Mouse (Mus musculus) bone marrow macrophage, adult 2 months (primary cell): ENCODE results near the gene Pcca.

ENCODE experiments used
- CTCF ChIP-seq: IDR thresholded peaks from 2 replicates; pipeline ENCODE4 v1.5.1; 2012; ENCODE audit warnings: low read depth, mild to moderate bottlenecking, low read length, moderate library complexity
- POLR2A ChIP-seq: IDR thresholded peaks from 2 replicates; pipeline ENCODE4 v1.6.1; 2012; ENCODE audit warnings: mild to moderate bottlenecking, low read depth, low read length, borderline replicate concordance

DNA sequence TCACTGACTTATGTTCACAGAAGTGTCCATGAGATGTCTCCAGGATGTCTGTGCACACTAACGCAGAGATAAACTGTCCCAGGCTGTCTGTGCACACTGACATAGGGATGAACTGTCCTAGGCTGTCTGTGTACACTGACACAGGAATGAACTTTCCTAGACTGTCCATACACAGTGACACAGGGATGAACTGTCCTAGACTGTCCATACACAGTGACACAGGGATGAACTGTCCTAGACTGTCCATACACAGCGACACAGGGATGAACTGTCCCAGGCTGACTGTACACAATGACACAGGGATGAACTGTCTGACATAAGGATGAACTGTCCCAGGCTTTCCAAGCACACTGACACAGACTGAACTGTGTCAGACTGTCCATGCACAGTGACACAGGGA lies 291.3 kb downstream of the Pcca start:
- TF ChIP-seq CTCF (no peak), POLR2A (no peak)
